Mouse (Mus musculus) liver, adult 2 months (tissue): ENCODE results near the gene H2-T3.

Source experiments
- CTCF ChIP-seq: fragments of 200-500 bp; IDR thresholded peaks from 2 replicates; pipeline ENCODE4 v1.5.1; 2011; ENCODE audit warnings: low read depth, low read length, control low read depth
- POLR2A ChIP-seq: fragments of 200-500 bp; IDR thresholded peaks from 2 replicates; pipeline ENCODE4 v1.6.1; 2011; ENCODE audit warnings: low read length, control low read depth; ENCODE audit not compliant: insufficient read depth; ENCODE audit errors: extremely low read depth

DNA sequence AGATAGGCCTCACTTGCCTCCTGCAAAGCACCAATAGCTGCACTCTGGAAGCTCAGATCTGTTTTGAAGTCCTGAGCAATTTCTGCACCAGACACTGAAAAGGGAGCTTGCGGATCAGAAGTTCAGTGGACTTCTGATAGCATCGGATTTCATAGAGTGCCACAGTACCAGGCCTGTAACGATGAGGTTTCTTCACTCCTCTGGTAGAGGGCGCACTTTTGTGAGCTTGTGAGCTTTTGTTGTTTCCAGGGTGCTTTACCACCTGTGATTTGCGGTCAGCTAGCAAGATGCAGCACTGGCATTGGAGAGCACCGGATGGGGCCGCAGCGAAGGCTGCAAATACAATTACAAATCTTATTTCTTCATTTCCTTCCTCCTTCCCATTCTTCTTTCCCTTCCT, 36.8 kb upstream of the H2-T3 start:
- TF ChIP-seq CTCF: no peak
- no peak for TF ChIP-seq POLR2A
